Mouse (Mus musculus): Measurements from ENCODE around the gene Wfdc6b.

GRCm38 (mm10) chr2:164608781-164609180 lies 4.5 kb upstream of the Wfdc6b start:
- TF ChIP-seq POLR2A (IDR thresholded peaks at IDR 0.05; ENCODE audit: borderline replicate concordance, insufficient read depth, low read length) (no peak), CTCF (IDR thresholded peaks at IDR 0.05; ENCODE audit: borderline replicate concordance, insufficient read depth, low read depth, low read length) (no peak)
